Mouse (Mus musculus) cortical plate, adult 2 months (tissue): ENCODE data around the gene Fam213b. TPM values are rescaled to one million over a fixed set of nuclear protein-coding genes. Genes with fewer than 3 reads are reported as not detected.

ENCODE experiments used
- H3K27ac ChIP-seq: fragments of 200-500 bp; 2 replicates; pipeline ENCODE4 v1.5.1; 2012; ENCODE audit warnings: low read length, control low read depth, inconsistent platforms; ENCODE audit not compliant: insufficient read depth
- H3K4me1 ChIP-seq: fragments of 200-500 bp; 2 replicates; pipeline ENCODE4 v1.6.1; 2011; ENCODE audit warnings: low read length; ENCODE audit not compliant: control insufficient read depth, insufficient read depth
- H3K4me3 ChIP-seq: fragments of 200-500 bp; 2 replicates; pipeline ENCODE4 v1.5.1; 2011; ENCODE audit warnings: mild to moderate bottlenecking, low read length, control low read depth; ENCODE audit not compliant: insufficient read depth
- CTCF ChIP-seq: fragments of 200-500 bp; IDR thresholded peaks from 2 replicates; pipeline ENCODE4 v1.5.1; 2011; ENCODE audit warnings: mild to moderate bottlenecking, control low read depth, low read length; ENCODE audit not compliant: insufficient read depth; ENCODE audit errors: extremely low read depth
- POLR2A ChIP-seq: fragments of 200-500 bp; IDR thresholded peaks from 2 replicates; pipeline ENCODE4 v1.6.1; 2011; ENCODE audit warnings: mild to moderate bottlenecking, low read length, control low read depth; ENCODE audit not compliant: insufficient read depth; ENCODE audit errors: extremely low read depth
- polyA plus RNA-seq: library from polyadenylated mRNA; depleted of rRNA; stranded (reverse); fragments of >200 nt; gene quantifications from 2 replicates; pipeline ENCODE4 v1.2.3, GENCODE M21; 2012; rRNA removed

The Fam213b gene
- 152 and 155 TPM in 2 replicates for polyA plus RNA-seq

DNA sequence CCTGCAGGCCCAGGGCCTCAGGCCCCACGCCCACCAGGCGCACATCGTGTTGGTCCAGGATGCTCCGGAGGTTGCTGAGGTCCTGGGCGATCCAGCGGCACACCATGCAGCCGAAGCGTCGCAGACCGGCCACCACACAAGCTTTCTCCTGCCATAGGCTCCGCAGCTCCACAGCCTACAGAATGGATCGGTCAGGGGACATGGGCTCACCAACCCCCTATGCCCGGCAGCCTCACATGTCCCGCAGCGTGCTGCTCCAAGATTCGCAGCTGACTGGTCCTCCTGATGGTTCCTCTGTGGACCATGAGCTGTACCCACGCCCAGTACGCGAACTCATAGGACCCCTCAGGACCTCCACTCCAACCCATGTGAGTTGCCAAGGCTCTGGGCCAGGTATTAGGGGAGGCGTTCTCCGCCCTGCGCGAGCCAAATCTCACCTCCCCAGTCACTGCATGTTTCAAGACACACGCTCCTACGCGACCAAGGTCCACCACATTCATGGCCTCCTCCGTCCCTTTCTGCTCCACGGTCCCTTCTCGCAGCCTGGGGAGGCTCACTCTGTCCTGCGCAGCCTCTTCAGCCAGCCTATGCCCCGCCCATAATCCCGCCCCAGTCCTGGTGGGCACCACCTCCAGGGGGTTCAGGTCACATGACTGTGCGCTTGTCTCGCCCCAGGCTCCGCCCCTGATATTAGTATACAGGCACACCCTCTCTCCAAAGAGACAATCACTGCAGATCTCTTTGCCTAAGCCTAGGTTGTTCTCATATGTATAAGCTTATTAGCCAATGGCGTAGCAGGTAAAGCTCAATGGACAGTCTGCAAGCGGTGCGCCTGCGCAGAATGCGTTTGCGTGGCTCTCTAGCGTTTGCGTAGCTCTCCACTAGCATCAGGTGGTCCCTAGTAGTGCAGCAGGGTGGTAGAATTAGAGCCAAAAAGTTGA, at the start of gene Fam213b:
Gene Fam213b (minus strand): TSS at position 630 of the 941 bp plus-strand sequence.
- H3K27ac ChIP-seq: no peak within 1 kb of the TSS
- H3K4me3 ChIP-seq: peak within 1 kb of the TSS; percentile 77
- H3K4me1 ChIP-seq: peaks cover 1% of the 10 kb centered on the region; the same call in 1 of the 2 replicates
- TF ChIP-seq CTCF (no peak), POLR2A (peak; percentile 94)

DNA sequence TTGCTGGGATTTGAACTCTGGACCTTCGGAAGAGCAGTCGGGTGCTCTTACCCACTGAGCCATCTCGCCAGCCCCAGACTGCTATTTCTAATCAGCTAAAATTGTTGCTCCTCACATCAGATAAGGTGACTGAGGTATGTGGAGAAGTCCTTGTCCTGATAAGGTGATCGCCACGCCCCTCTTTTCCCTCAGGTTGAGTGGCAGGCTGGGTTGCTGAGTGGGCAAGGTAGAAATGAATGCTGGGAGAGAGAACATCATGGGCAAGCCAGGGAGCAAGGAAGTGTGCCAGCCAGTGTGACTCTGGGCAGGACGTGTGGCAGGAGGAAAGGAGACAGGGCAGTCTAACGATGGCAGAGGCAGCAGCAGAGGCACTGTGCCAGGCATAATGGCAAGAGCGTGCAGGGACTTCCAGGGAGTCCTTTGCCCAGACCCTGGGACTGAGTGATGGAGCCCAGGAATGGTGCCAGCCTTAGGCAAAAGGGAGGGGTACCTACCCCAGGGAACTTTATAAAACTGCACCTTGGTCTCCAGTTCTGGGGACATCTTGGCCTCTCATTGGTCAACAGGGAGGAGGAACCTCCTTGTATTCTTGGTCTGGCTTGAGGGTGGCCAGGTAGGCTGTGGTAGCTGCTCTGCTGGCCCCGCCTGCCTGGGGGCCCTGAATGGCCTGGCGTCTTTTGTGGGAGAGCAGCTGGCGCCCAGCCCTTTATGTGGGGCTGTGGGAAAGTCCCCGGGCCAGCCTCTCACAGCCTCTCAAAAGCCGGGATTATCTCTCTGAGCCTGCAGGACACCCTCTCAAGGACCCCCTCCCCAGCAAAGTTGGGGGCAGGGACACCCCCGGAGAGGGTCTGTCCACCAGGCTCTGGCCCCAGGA, 49.4 kb upstream of the Fam213b start:
- H3K4me1 ChIP-seq: no peaks in the 10 kb centered on the region
- no peak overlapping the region for H3K27ac ChIP-seq
- no peak overlapping the region for H3K4me3 ChIP-seq
- TF ChIP-seq POLR2A (no peak), CTCF (no peak)

DNA sequence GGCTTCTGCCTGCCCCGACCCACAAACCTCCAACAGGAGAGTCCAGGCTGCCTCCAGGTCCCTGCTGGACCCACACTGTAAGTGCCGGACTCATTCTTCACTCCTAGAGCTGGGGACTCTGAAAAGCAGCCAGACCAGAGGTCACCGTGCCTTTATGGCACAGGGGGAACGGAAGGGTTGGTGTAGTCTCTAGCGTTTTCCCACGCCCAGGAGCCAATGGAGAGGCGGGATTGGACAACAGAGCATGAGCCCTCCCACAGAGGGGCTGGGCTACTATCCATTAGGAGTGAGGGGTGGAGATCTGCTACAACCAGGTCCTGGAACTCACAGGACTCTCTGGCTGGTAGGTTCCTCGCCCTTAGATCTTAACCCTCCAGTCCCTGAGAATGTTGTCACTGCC, 47.4 kb upstream of the Fam213b start:
- TF ChIP-seq CTCF: no peak
- peak; percentile 55; the same call in 1 of the 2 replicates for TF ChIP-seq POLR2A
- Histone ChIP-seq H3K4me1 (no peaks in the 10 kb centered on the region), H3K27ac (no peak overlapping the region), H3K4me3 (peak overlapping the region; percentile 0)

DNA sequence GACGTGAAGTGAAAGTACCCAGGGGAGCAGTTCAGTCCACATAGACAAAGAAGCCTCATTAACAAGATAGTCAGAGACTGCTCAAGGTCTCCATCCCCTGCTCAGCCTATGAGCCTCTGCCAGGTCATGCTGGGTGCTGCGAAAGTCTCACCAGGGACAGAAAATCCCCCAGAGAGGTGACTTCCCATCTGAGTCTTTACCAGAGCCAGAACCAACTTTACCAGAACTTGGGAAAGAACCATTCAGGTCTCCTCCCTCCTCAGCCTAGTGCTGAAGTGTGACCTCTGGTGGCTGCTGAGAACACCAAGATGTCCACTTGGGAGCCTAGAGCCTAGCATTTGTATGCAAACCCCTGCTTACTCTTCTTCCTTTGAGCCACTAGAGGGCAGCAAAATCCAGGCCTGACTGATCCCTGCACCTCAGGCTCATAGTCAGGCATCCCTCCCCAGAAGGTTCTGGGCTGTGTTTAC, 45.2 kb upstream of the Fam213b start:
- no peaks in the 10 kb centered on the region for H3K4me1 ChIP-seq
- no peak overlapping the region for H3K27ac ChIP-seq
- no peak overlapping the region for H3K4me3 ChIP-seq
- TF ChIP-seq POLR2A (no peak), CTCF (peak; percentile 98)

DNA sequence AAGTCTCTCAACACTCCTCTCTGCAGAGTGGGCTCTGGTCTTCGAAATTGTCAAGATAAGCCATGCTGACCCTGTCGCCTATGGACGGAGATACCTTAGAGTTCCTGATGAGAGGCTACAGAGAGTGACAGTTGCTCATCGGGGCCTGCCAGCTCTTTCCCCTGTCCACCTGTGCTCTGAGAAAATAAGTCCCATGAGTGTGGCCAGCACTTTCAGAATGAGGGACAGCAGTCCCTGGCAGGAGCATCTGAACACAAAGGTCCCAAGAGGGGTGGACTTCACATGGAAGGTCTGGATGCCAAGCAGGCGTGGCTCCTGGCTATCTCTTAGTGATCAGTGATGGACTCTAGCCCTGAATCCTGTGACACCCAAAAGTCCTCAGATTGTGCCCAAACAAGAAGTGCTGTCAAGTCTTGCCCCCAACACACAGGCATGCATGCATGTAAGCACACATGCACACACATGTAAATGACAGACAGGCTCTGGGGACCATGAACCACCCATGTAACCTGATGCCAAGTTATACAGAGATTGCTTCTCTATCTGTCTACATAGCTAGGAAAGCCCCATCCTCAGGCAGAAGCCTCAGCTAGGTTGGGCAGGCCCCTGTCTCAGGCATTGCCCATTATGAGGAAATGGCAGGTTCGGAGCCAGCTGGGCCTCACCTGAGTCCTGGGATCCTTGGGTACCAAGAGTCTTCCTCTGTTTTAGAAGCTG, 44.5 kb upstream of the Fam213b start:
- no peak for TF ChIP-seq CTCF
- TF ChIP-seq POLR2A: no peak
- no peak overlapping the region for H3K27ac ChIP-seq
- H3K4me3 ChIP-seq: no peak overlapping the region
- no peaks in the 10 kb centered on the region for H3K4me1 ChIP-seq

DNA sequence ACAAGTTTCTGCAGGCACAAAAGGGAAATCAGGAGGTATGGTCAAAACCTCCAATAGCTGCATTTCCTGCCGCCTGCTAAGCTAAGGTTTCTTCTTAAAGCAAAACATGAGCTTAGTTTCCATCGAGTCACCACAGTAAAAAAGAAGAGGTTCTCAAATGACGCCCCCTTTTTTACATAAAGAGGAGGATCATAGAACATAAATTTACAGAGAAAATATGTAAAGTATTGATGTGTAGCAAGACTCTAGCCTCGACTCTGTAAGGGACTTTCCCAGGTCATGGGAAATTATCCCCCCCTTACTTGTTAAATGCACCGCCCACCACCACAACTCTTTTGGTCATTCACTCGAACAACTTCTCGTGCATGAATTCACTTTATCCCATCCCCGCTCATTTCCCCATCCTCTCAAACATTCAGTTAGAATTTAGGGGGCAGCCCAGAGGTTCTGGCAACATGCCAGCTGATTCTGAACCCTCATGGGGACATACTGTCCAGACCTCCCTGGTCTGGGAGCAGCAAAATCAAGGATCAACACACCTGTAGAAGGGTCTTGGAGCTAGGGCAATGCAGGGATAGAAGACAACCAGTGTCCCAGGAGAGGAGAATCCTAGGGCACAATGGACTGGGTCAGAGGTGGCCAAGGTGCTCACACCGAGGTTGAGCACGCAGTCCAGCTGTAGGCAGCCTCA, 43.8 kb upstream of the Fam213b start:
- H3K4me3 ChIP-seq: no peak overlapping the region
- TF ChIP-seq CTCF (no peak), POLR2A (no peak)
- no peaks in the 10 kb centered on the region for H3K4me1 ChIP-seq
- H3K27ac ChIP-seq: no peak overlapping the region

DNA sequence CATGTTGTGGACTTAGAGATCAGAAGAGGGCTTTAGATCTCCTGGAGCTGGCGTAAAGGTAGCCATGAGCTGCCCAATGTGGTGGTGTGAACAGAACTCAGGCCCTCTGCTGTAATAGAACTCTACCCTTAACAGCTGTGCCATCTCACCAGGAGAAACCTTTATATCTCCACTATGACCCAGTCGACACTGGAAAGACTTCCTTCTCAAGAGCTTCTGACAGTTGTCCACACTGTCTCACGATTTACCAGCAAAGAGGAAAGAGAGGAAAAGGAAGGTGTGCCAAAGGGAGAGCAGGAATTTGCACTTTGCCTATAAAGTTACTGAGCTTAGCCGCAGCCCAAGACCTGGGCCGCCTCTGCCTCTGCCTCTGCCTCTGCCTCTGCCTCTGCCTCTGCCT, 42.9 kb upstream of the Fam213b start:
- no peaks in the 10 kb centered on the region for H3K4me1 ChIP-seq
- TF ChIP-seq CTCF (no peak), POLR2A (no peak)
- H3K4me3 ChIP-seq: no peak overlapping the region
- no peak overlapping the region for H3K27ac ChIP-seq

DNA sequence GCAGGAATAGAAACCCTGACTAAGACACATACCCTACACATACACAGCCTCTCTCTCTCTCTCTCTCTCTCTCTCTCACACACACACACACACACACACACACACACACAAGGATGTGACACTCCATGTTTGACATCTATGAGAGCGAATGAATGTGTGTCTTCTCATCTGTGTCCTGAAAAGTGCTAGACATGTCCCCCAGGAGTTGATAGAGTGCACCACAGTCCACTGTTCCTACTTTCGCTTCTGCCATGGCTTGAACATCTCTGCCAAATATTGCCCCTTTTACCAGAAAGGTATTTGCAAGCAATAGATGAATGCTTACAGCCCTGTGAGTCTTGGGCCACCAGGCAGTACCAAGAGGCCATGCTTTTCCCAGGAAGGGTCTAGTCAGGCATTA, 41.2 kb upstream of the Fam213b start:
- H3K4me1 ChIP-seq: peaks cover 2% of the 10 kb centered on the region; the same call in 1 of the 2 replicates
- no peak overlapping the region for H3K27ac ChIP-seq
- no peak overlapping the region for H3K4me3 ChIP-seq
- TF ChIP-seq POLR2A (no peak), CTCF (no peak)
